Mouse (Mus musculus) megakaryocyte-erythroid progenitor cell, adult 5 weeks (primary cell): ENCODE measurements around the gene Arhgap4. TPM values are rescaled to one million over a fixed set of nuclear protein-coding genes. Genes with fewer than 3 reads are reported as not detected.

Source experiments
- polyA plus RNA-seq: library from polyadenylated mRNA; stranded (reverse); fragments of >175 nt; gene quantifications from 2 replicates; pipeline ENCODE4 v1.2.3, GENCODE M21; 2012

Arhgap4 gene
- 31.8 and 39.8 TPM in 2 replicates for polyA plus RNA-seq

DNA sequence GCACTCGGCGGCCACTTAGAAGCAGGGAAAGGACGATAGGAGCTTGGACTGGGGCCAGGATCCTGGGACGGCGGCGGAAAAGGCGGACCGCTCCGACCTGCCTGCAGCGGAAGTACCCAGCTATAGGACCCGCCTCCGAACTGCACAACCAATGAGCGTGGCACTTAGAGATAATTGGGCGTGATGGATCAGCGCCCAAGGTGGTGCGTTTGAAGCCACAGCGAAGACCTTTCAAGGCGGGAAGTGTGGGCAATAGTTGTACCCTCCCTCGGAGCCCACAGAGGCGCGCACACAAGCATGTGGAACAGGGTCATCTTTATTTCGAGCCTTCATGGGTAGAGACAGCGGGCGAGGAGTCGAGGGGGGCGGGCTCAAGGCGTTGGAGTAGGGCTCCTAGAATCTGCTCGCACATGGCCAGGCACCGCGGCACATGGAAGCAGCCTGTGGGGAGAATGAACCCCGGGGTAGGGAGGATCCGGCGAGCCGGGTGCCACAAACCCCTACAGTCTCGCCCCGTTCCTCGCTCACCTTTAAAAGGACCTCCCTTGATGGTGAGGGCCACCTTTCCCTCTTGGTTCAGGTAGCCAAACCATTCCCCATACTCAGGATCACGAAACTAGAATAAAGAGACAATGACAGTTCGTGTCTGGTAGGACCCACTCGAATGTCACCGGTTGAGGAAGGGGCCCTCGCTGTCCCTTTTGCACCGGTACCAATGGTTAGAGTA, at the start of gene Arhgap4, which contains the start of gene Naa10:
Gene Arhgap4, minus strand, starts transcription at position 48 of the 727 bp plus-strand sequence.
Gene Naa10, minus strand, starts transcription at position 122 of the 727 bp plus-strand sequence.

DNA sequence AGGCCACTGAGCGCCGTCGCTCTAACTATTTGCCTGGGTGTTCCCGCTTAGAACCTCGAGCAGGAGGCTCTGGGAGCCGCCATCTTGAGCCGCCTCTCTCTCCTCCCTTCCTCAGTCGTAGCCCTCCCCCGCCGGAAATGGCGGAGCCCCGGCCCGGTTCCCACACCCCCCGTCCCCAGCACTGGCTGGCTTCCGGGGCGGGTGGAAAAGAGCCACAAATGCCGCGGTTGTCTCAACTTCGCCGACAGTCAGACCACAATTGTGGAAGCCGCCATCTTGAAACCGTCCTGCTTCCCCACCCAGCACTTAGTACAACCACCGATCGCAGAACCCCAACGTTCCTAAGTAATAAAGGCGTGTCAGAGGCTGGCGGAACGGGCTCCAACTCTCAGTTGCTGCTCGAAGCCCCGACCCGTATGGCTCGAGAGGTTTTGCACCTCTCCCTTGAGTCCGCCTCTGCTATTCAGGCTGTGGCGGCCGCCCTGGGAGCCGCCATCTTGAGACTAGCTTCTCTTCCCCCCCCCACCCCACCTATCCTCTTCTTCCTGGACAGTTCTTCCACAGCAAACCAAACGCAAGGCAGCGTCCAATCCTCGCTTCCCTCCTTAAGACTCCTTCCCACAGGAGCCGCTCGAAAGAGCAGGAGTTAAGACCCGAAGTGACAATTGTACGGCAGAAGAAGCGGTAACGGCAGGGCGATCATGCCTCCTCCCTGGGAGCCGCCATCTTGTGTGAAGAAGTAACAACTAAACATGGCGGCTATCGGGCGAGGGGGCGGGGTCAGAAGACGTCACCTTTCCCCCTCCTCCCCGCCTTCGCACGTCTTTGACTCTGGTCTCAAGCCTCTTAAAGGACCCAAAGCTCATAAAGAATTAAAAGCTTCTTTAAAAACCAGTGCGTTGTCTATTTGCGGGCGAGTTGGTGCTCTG, 44.8 kb upstream of the Arhgap4 start, which contains the start of gene Hcfc1:
Gene Hcfc1, minus strand, starts transcription at position 110 of the 929 bp plus-strand sequence.

DNA sequence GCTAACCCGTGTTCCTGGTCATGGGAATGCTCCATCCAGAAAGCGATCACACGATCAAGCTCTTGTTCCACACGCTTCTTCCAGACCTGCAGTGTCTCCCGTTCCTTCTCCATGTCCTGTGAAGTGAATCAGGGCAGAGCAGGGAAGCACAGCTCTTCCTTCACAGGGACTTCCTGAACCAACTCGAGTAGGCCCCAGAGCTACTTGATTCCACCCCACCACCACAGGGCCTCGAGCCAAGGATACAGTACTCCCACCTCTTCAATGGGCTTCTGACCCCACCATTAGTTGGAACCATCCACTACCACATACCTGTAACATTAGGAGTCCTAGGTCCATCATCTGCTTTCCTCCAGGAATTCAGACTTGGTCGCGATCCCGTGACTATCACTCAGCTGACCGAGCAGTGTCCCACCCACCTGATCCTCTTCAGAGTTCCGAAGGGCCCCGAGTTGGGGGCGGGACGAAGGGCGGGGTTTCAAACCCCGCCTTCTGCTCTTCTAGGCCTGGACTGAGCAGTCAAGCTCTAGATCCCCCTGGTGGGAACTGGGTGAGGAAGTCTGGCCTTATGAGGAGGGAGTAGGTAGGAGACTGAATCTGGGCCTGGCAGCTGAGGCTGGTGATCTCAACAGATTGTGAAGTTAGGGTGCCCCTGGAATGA, 8.9 kb upstream of the Arhgap4 start, which contains the start of gene Renbp:
Gene Renbp, minus strand, starts transcription at position 449 of the 661 bp plus-strand sequence.

DNA sequence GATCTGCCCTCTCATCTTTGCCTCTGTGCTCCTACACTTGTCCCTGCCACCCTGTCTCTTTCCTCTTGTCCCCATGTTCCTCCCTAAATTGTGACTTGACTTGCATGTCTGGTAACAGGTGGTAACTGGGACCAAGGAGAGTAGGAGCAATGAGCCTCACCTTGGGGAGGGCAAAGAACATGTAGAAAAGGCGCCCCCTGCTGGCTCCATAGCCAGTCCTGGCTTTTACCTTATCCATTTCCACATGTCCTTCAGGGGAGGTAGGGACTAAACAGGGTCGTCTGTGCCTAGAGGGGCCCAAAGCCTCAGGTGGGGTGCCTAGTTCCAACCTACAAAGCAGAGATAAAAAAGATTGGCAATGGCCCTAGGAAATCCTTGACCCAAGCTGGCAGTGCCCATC, 26.0 kb downstream of the Arhgap4 start, which contains the start of gene L1cam:
Gene L1cam, minus strand, starts transcription at position 387 of the 400 bp plus-strand sequence.

DNA sequence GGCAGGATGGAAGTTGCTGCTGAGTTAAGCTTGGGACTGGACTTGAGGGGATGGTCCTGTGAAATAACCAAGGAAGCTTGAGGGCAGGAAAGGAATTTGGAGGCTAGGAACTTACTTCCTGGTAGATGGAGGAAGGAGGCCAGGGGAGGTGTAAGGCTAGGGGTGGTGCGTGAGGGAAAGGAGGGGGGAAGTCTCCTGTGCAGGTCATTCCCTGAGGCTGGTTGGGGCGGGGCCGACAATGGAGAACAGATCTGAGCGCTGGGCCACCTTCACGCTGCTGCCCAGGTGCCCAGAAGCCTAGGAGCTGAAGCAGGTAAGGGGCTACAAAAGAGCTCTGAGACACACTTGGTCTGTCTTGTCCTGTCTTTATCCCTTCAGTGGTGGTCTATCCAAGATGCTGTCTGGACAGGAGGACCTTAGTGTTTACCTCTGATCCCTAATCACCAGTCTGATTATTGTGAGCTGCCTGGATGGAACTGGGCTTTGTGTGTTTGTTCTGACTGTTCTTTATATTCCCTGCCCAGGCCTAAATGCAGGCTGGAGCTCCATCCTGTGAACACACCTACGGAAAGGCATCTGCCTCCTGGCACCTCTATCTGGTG, 30.0 kb downstream of the Arhgap4 start, which contains the start of gene Avpr2:
Gene Avpr2, plus strand, starts transcription at position 552 of the 602 bp plus-strand sequence.

Other genes with a start within 250 kb of the Arhgap4 start
- gene Slc6a8, start 248.7 kb downstream of the Arhgap4 start, polyA plus RNA-seq = 1.2 and 1.5 TPM in 2 replicates
- gene Bcap31, start 205.7 kb downstream of the Arhgap4 start, polyA plus RNA-seq = 24.4 and 24.8 TPM in 2 replicates
- 52.2 and 64.9 TPM in 2 replicates for gene Abcd1, start 205.3 kb downstream of the Arhgap4 start, polyA plus RNA-seq
- gene Plxnb3, start 164.8 kb downstream of the Arhgap4 start, polyA plus RNA-seq = 0.05 and 0.28 TPM in 2 replicates
- 0.09 and 0.21 TPM in 2 replicates for gene Srpk3, start 147.5 kb downstream of the Arhgap4 start, polyA plus RNA-seq
- gene Idh3g, start 135.0 kb downstream of the Arhgap4 start, polyA plus RNA-seq = 32.7 and 38.6 TPM in 2 replicates
- 25.8 and 39.7 TPM in 2 replicates for gene Ssr4, start 134.8 kb downstream of the Arhgap4 start, polyA plus RNA-seq
- gene Pdzd4, start 96.9 kb downstream of the Arhgap4 start, polyA plus RNA-seq = 0.97 and 1.5 TPM in 2 replicates
- not detected in 2 replicates for gene Avpr2, start 29.8 kb downstream of the Arhgap4 start, polyA plus RNA-seq
- 1.2 and 1.6 TPM in 2 replicates for gene L1cam, start 25.8 kb downstream of the Arhgap4 start, polyA plus RNA-seq
- 178 and 186 TPM in 2 replicates for gene Naa10, start 74 bp upstream of the Arhgap4 start, polyA plus RNA-seq
- 44.9 and 57.0 TPM in 2 replicates for gene Renbp, start 9.0 kb upstream of the Arhgap4 start, polyA plus RNA-seq
- gene Hcfc1, start 44.5 kb upstream of the Arhgap4 start, polyA plus RNA-seq = 129 and 154 TPM in 2 replicates
- gene Irak1, start 102.0 kb upstream of the Arhgap4 start, polyA plus RNA-seq = 427 and 510 TPM in 2 replicates
- not detected in 2 replicates for gene Opn1mw, start 205.6 kb upstream of the Arhgap4 start, polyA plus RNA-seq
- gene Mecp2, start 213.5 kb upstream of the Arhgap4 start, polyA plus RNA-seq = 33.5 and 42.0 TPM in 2 replicates
- gene Tex28, start 246.0 kb upstream of the Arhgap4 start, polyA plus RNA-seq = not detected in 2 replicates